Mouse (Mus musculus) liver, postnatal 0 days (tissue): Measurements from ENCODE around the gene Klhl35. TPM values are rescaled to one million over a fixed set of nuclear protein-coding genes. Genes with fewer than 3 reads are reported as not detected.
A peak's percentile ranks its signal among the peaks of the same experiment; 100 is the strongest.

ENCODE experiments used
- ATAC-seq: fragments of 200-750 bp; cut with Nextera tagmentation; 2 replicates; pipeline ENCODE4 v1.8.0; 2017; ENCODE audit warnings: mild to moderate bottlenecking, moderate library complexity
- DNase-seq: peaks from one replicate; pipeline ENCODE4 v3.0.0-alpha.2; 2016
- H3K27ac ChIP-seq: fragments of 300-500 bp; sonication (generic); 2 replicates; pipeline ENCODE4 v1.5.1; 2014; ENCODE audit warnings: antibody characterized with exemption, moderate library complexity, mild to moderate bottlenecking, low read depth
- H3K27me3 ChIP-seq: fragments of 300-500 bp; sonication (generic); 2 replicates; pipeline ENCODE4 v1.6.1; 2014; ENCODE audit warnings: low read length, control low read depth, mixed read lengths; ENCODE audit not compliant: insufficient read depth
- H3K36me3 ChIP-seq: fragments of 300-500 bp; sonication (generic); replicated peaks from 2 replicates; pipeline ENCODE4 v1.6.1; 2014; ENCODE audit warnings: mild to moderate bottlenecking, control low read depth, low read length, moderate library complexity, mixed read lengths; ENCODE audit not compliant: insufficient read depth
- H3K4me1 ChIP-seq: fragments of 300-500 bp; sonication (generic); 2 replicates; pipeline ENCODE4 v1.6.1; 2014; ENCODE audit warnings: antibody characterized with exemption, mild to moderate bottlenecking, control low read depth; ENCODE audit not compliant: insufficient read depth
- H3K4me2 ChIP-seq: fragments of 300-500 bp; sonication (generic); 2 replicates; pipeline ENCODE4 v1.6.1; 2014; ENCODE audit warnings: low read depth, mild to moderate bottlenecking, low read length, moderate library complexity, mixed read lengths
- H3K4me3 ChIP-seq: fragments of 300-500 bp; sonication (generic); 2 replicates; pipeline ENCODE4 v1.5.1; 2014; ENCODE audit warnings: low read depth, low read length
- H3K9ac ChIP-seq: fragments of 300-500 bp; sonication (generic); replicated peaks from 2 replicates; pipeline ENCODE4 v1.6.1; 2014; ENCODE audit warnings: mild to moderate bottlenecking, moderate library complexity
- H3K9me3 ChIP-seq: fragments of 300-500 bp; sonication (generic); 2 replicates; pipeline ENCODE4 v1.6.1; 2016; ENCODE audit warnings: mild to moderate bottlenecking, control low read depth, low read length, mixed read lengths
- CTCF ChIP-seq: sonication (generic); IDR thresholded peaks from 2 replicates; pipeline ENCODE4 v1.5.1; 2016; ENCODE audit warnings: antibody characterized with exemption, low read depth
- EP300 ChIP-seq: IDR thresholded peaks from 2 replicates; pipeline ENCODE4 v1.6.1; 2016; ENCODE audit warnings: antibody characterized with exemption, low read depth, mild to moderate bottlenecking
- WGBS: fragments of 180-500 bp; shearing (Covaris S2); extraction: QIAGEN DNeasy Blood & Tissue Kit; methylation state at CpG from one replicate; pipeline ENCODE4 v1.1.7; 2014; ENCODE audit not compliant: insufficient replicate concordance; 5-methylcytosine and 5-hydroxymethylcytosine counted together
- polyA plus RNA-seq: library from polyadenylated mRNA; unstranded; fragments of >200 nt; fragmentation: Nextera tagmentation; extraction: Ambion mirVana; gene quantifications from 2 replicates; pipeline ENCODE4 v1.2.1, GENCODE M21; 2015

The Klhl35 gene
- polyA plus RNA-seq, 1 experiment from 2014 or later, result 0.35 TPM

DNA sequence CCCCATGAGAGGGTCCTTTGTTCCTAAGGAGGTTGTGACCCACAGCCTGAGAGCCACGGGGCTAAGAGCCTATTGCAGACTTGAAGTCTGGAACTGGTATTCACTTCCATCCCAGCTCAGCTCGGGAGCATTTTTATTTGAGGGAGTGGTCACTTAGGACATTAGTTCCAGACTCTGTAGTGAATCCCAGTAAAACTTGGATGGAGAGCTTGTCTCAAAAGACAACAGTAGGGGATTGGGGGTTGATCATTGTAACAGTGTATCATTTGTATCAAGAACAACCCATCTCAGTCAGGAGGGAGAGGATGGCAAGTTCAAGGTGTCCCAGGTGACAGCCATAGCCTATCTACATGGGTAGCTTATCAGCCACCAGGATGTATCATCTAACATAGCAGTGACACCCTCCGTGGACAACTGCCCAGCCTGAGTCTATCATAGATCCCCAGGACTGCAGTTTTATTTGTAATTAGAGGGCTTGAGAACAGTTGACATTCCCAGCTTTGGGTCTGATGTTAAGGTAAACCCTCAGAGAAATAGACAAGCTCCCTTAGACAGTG, 10.8 kb downstream of the Klhl35 start:
- Histone ChIP-seq H3K27ac (no peak overlapping the region), H3K9ac (no peak overlapping the region), H3K9me3 (no peaks in the 10 kb centered on the region), H3K36me3 (peaks cover 64% of the 10 kb centered on the region), H3K4me1 (peaks cover 28% of the 10 kb centered on the region), H3K27me3 (no peaks in the 10 kb centered on the region), H3K4me2 (no peak overlapping the region), H3K4me3 (no peak overlapping the region)
- DNase-seq (no peak), ATAC-seq (no peak)
- 40% methylated on average over 3 of the region's 3 CpGs for WGBS
- TF ChIP-seq EP300 (no peak), CTCF (no peak)

DNA sequence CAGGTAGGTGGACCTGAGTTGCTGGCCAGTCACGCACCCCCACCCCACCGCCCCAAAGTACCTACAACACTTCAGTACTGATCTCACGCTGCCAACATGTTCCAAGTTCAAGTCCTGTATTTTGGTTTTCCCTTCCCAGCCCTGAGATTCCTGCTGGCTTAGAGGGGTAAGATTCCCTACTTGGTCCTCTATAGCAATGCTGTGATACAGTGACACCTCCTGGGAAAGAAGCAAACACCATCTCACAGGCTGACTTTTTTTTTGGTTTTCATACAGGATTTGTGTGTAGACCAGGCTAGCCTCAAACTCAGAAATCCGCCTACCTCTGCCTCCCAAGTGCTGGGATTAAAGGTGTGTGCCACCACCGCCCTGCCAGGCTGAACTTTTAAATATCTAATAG, 11.4 kb downstream of the Klhl35 start:
- no peaks in the 10 kb centered on the region for H3K27me3 ChIP-seq
- TF ChIP-seq CTCF (0 out of 2 replicates have a peak, but pooled peaks have one; percentile 3), EP300 (no peak)
- H3K4me3 ChIP-seq, result no peak overlapping the region
- DNase-seq (no peak), ATAC-seq (no peak)
- no peak overlapping the region for H3K9ac ChIP-seq
- peaks cover 34% of the 10 kb centered on the region for H3K4me1 ChIP-seq
- no peak overlapping the region for H3K27ac ChIP-seq
- 74% methylated on average over 5 of the region's 5 CpGs for WGBS
- H3K9me3 ChIP-seq, result no peaks in the 10 kb centered on the region
- peaks cover 70% of the 10 kb centered on the region for H3K36me3 ChIP-seq
- no peak overlapping the region for H3K4me2 ChIP-seq

DNA sequence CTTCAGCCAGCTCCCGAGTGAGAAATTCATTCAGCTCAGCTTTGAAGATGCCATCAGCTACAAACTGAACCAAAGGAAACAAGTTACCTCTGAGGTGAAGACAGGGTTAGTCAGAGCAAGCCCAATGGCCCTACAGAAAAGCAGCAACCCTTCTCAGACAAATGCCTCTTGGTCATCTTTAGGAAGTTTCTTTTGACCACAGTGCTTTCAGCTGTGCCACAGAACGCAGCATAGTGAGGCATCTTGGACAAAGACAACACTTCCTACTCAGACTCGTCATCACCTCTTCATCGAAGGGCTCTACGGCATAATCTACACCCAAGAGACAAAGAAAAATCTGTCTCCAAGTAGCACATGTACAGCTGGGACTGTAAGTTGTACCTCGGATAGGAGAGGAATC, 16.8 kb downstream of the Klhl35 start:
- H3K9ac ChIP-seq, result peak overlapping the region; percentile 84
- no peak for ATAC-seq
- H3K4me1 ChIP-seq, result peaks cover 30% of the 10 kb centered on the region
- H3K9me3 ChIP-seq, result no peaks in the 10 kb centered on the region
- peaks cover 47% of the 10 kb centered on the region for H3K36me3 ChIP-seq
- peak overlapping the region; percentile 89 for H3K4me2 ChIP-seq
- WGBS, result 3% methylated on average over 6 of the region's 6 CpGs
- H3K27ac ChIP-seq, result peak overlapping the region; percentile 82
- no peaks in the 10 kb centered on the region for H3K27me3 ChIP-seq
- peak overlapping the region; percentile 80 for H3K4me3 ChIP-seq
- no peak for TF ChIP-seq EP300
- TF ChIP-seq CTCF, result no peak
- DNase-seq, result no peak

DNA sequence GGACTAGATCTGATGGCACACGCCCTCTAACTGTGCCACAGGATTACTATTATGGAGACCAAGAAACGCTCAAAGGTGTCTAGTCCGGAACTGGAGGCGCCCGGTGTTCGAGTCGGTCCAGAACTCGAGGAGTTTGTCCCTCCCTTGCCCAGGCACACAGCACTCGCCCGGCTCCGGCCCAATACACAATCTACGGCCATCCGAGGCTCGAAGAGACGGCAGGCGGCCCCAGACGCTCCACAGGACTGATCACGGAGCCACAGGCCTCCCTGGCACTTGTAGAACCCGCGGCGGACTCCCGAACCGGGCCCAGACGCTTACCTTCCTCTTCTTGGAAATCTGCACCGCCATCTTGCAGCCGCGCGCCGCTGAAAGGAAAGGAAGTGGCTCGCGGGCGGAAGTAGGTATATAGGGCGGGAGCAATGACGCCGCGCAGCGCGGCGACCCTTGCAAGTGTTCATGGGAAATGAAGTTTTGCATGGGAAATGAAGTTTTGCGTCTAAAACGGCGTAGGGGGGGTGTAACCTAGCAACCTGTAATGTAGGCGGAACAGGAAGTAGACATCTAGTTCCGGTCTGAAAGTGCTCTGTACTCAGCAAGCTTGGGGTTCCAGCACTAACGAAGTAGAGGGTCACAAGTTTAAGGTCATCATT, 17.6 kb downstream of the Klhl35 start, which contains the start of gene Rps3:
Gene Rps3 (minus strand): TSS at position 468 of the 653 bp plus-strand sequence.
- no peaks in the 10 kb centered on the region for H3K27me3 ChIP-seq
- peak within 1 kb of the TSS; percentile 80 for H3K4me3 ChIP-seq
- H3K9me3 ChIP-seq, result no peaks in the 10 kb centered on the region
- no peak for TF ChIP-seq CTCF
- peak; percentile 72 for TF ChIP-seq EP300
- H3K4me1 ChIP-seq, result peaks cover 30% of the 10 kb centered on the region
- H3K27ac ChIP-seq, result peak within 1 kb of the TSS; percentile 82
- H3K9ac ChIP-seq, result peak within 1 kb of the TSS; percentile 84
- peaks cover 39% of the 10 kb centered on the region for H3K36me3 ChIP-seq
- DNase-seq, result peak; percentile 93
- WGBS, result under 1% methylated on average over 45 of the region's 45 CpGs
- H3K4me2 ChIP-seq, result peak within 1 kb of the TSS; percentile 89
- ATAC-seq, result peak; percentile 98

DNA sequence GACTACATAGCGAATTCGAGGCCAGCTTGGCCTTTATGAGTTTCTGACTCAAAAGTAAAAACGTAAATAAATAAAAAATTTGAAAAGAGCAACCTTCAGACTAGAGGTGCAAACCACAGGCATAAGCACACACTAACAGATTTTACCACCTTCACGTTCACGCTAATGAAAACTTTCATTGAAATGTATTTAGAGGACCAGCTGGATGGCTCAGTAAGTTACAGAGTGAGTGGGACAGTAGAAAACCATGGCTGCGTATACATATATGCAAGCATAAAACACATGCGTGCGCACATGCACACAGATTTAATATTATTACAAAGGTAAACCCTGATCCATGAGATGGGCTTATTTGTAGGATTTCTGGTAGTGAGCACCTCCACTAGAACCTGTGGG, 18.1 kb downstream of the Klhl35 start:
- peak overlapping the region; percentile 80; the same call in 1 of the 2 replicates for H3K4me3 ChIP-seq
- H3K9ac ChIP-seq, result no peak overlapping the region
- H3K36me3 ChIP-seq, result peaks cover 34% of the 10 kb centered on the region
- peaks cover 30% of the 10 kb centered on the region for H3K4me1 ChIP-seq
- H3K4me2 ChIP-seq, result peak overlapping the region; percentile 58
- no peaks in the 10 kb centered on the region for H3K9me3 ChIP-seq
- peak overlapping the region; percentile 25; the same call in 1 of the 2 replicates for H3K27ac ChIP-seq
- no peak for ATAC-seq
- DNase-seq, result no peak
- H3K27me3 ChIP-seq, result no peaks in the 10 kb centered on the region
- TF ChIP-seq EP300 (no peak), CTCF (no peak)
- WGBS, result 42% methylated on average over 8 of the region's 8 CpGs

DNA sequence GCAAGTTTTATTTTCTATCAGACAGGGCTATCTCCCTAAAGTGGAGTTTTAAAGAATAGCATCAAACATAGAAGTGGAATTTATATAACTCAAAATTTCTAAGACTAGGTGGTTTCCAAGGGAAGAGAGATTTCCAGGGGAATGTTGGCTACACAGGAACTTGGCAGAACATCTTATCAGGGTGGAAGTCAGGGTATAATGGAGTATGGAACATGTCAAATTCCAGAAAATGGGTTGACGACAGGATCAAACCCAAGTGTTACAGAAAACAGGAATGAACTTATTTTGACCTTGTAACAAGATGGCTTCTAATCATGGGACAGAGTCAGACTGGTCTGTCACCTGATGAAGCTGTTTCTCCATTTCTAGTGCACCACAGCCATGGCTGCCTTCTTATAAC, 18.9 kb downstream of the Klhl35 start:
- no peak for DNase-seq
- no peaks in the 10 kb centered on the region for H3K27me3 ChIP-seq
- no peak for ATAC-seq

More for the DNA sequence above, 18.9 kb downstream of the Klhl35 start:
- H3K4me1 ChIP-seq, result peaks cover 30% of the 10 kb centered on the region
- H3K4me3 ChIP-seq, result no peak overlapping the region
- 79% methylated on average over 1 of the region's 1 CpGs for WGBS
- peaks cover 26% of the 10 kb centered on the region for H3K36me3 ChIP-seq
- no peak overlapping the region for H3K9ac ChIP-seq
- no peak overlapping the region for H3K27ac ChIP-seq
- H3K4me2 ChIP-seq, result no peak overlapping the region
- no peak for TF ChIP-seq CTCF
- peak; percentile 58 for TF ChIP-seq EP300
- no peaks in the 10 kb centered on the region for H3K9me3 ChIP-seq
